Mouse (Mus musculus): ENCODE data around the gene Tex52. TPM values are rescaled to one million over a fixed set of nuclear protein-coding genes. Genes with fewer than 3 reads are reported as not detected.

Tex52 gene
- polyA plus RNA-seq, 1 experiment from 2014 or later: not detected

DNA sequence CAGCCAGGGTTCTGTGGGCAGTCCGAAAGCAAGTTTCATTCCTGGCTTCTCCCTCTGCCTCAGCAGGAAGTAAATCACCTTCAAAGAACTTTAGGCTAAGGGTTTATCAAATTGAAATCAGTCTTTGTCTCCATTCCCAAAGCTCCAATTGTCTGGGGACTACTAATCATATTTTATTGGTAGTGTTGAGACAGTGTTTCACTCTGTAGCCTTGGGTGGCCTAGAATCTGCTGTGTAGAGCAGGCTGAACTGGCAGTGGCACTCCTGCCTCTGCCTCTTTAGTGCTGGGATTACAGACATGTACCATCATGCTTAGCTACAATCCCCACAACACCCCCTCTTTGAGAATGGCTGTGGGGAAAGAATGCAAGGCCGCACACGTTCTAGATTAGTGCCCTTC lies 46.2 kb downstream of the Tex52 start:
- Histone ChIP-seq H3K9ac (ENCODE audit: low read depth, low read length) (no peak overlapping the region), H3K9me3 (ENCODE audit: control insufficient read depth) (no peaks in the 10 kb centered on the region), H3K4me1 (replicated peaks; ENCODE audit: control insufficient read depth, insufficient read depth, low read length) (peaks cover 5% of the 10 kb centered on the region), H3K4me2 (replicated peaks; ENCODE audit: low read depth) (no peak overlapping the region), H3K36me3 (ENCODE audit: control insufficient read depth, insufficient read depth) (no peaks in the 10 kb centered on the region), H3K27ac (ENCODE audit: low read depth, low read length) (peak overlapping the region; percentile 57), H3K27me3 (replicated peaks; ENCODE audit: control insufficient read depth, insufficient read depth, low read length) (no peaks in the 10 kb centered on the region), H3K4me3 (ENCODE audit: low read depth, low read length) (no peak overlapping the region)
- 85% methylated on average over 3 of the region's 3 CpGs for WGBS
- no peak for ATAC-seq
- TF ChIP-seq CTCF (IDR thresholded peaks at IDR 0.05; ENCODE audit: low read depth): no peak

DNA sequence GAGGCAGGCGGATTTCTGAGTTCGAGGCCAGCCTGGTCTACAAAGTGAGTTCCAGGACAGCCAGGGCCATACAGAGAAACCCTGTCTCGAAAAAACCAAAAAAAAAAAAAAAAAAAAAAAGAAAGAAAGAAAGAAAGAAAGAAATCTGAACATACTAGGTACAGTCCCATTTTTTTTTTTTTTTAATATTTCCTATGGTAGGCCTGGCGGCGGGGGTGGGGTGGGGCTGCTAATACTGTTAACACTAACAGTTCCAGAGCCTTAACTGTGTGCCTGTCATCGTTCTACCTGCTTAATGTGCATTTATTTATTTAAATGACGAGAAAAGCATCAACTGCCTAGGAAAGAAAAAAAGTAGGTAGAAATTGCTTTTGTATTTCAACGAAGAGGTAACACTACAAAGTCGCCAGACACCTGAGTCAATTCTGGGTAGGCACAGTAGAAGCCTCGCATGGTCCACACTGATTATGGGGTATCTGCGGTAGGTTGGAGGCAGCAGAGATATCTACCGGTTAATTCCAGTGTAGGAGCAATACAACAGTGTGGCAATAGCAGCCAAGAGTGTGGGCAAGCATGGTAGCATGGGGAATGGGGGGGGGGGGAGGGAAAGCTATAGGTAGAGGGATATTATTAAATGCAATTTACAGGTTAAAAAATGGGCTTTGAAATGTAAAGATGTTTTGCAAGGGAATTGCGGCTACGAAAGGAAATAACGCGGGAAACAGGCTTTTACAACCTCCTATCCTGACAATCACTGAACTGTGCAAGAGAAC lies 48.4 kb downstream of the Tex52 start:
- no peaks in the 10 kb centered on the region for H3K9me3 ChIP-seq (ENCODE audit: control insufficient read depth)
- peak overlapping the region; percentile 74 for H3K4me2 ChIP-seq (replicated peaks; ENCODE audit: low read depth)
- peak overlapping the region; percentile 77 for H3K9ac ChIP-seq (ENCODE audit: low read depth, low read length)
- TF ChIP-seq CTCF (IDR thresholded peaks at IDR 0.05; ENCODE audit: low read depth): no peak
- WGBS: 33% methylated on average over 15 of the region's 16 CpGs
- H3K27ac ChIP-seq (ENCODE audit: low read depth, low read length): peak overlapping the region; percentile 94; the same call in 1 of the 2 replicates
- H3K36me3 ChIP-seq (ENCODE audit: control insufficient read depth, insufficient read depth): peaks cover 12% of the 10 kb centered on the region
- ATAC-seq: no peak
- H3K27me3 ChIP-seq (replicated peaks; ENCODE audit: control insufficient read depth, insufficient read depth, low read length): no peaks in the 10 kb centered on the region
- peaks cover 5% of the 10 kb centered on the region for H3K4me1 ChIP-seq (replicated peaks; ENCODE audit: control insufficient read depth, insufficient read depth, low read length)
- H3K4me3 ChIP-seq (ENCODE audit: low read depth, low read length): peak overlapping the region; percentile 72

DNA sequence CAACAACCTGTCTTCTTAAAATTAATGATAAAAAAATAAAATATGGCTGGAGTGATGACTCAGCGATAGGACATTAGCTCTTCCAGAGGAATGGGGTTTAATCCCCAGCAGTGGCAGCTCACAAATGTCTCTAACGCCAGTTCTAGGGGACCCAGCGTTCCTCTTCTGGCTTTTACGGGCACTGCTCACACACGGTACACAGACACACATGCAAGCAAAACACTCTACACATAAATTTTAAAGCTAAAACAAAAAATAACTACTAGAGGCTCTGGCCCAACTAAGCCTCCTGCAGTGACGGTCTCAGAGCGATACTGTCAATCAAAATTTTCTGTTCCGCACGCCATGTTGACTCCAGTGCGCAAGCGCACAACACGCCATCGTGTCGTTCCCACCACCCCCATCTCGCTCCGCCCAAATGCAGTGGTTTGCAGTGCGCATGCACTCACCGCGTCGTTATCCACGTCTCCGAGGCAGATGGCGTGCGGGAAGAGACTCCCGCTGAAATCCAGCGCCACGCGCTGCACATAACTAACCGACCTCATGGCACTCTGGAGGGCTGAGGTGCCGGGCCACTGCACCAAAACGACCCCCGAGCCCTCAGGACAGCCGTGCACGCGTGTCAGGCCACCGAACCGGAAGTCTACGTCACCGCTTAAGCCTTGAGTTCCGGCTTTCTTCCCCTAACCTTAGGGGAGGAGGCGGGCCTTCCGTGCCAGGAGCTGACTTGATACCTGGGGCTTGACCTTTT lies 49.2 kb downstream of the Tex52 start, which contains the start of gene Itfg2:
Gene Itfg2, minus strand, starts transcription at position 663 of the 751 bp plus-strand sequence.
- Histone ChIP-seq H3K27ac (ENCODE audit: low read depth, low read length) (peak within 1 kb of the TSS; percentile 94), H3K27me3 (replicated peaks; ENCODE audit: control insufficient read depth, insufficient read depth, low read length) (no peaks in the 10 kb centered on the region), H3K4me1 (replicated peaks; ENCODE audit: control insufficient read depth, insufficient read depth, low read length) (peaks cover 5% of the 10 kb centered on the region), H3K4me3 (ENCODE audit: low read depth, low read length) (peak within 1 kb of the TSS; percentile 72), H3K9me3 (ENCODE audit: control insufficient read depth) (no peaks in the 10 kb centered on the region), H3K4me2 (replicated peaks; ENCODE audit: low read depth) (peak within 1 kb of the TSS; percentile 74), H3K36me3 (ENCODE audit: control insufficient read depth, insufficient read depth) (peaks cover 19% of the 10 kb centered on the region), H3K9ac (ENCODE audit: low read depth, low read length) (peak within 1 kb of the TSS; percentile 77)
- WGBS: under 1% methylated on average over 42 of the region's 42 CpGs
- TF ChIP-seq CTCF (IDR thresholded peaks at IDR 0.05; ENCODE audit: low read depth): no peak
- ATAC-seq: peak; percentile 96

DNA sequence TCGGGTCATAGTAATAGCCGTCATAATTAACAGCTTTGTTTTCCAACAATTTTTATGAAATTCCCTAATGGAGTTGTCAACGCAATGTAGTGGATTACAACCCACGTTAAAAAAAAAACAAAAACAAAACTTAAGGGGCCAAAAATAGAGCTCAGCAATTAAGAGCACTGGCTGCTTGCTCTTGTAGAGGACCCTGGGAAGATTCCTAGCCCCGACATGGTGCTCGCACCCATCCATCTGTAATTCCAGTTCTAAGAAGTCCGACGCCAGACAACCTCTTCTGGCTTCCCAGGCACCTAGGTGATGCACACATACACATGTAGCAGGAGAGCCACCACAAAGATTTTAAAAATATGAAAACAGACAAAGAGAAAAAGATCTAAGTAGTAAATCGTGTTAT lies 49.8 kb downstream of the Tex52 start:
- Histone ChIP-seq H3K27me3 (replicated peaks; ENCODE audit: control insufficient read depth, insufficient read depth, low read length) (no peaks in the 10 kb centered on the region), H3K27ac (ENCODE audit: low read depth, low read length) (peak overlapping the region; percentile 94), H3K4me3 (ENCODE audit: low read depth, low read length) (peak overlapping the region; percentile 72), H3K9ac (ENCODE audit: low read depth, low read length) (peak overlapping the region; percentile 77), H3K4me1 (replicated peaks; ENCODE audit: control insufficient read depth, insufficient read depth, low read length) (peaks cover 5% of the 10 kb centered on the region), H3K36me3 (ENCODE audit: control insufficient read depth, insufficient read depth) (peaks cover 25% of the 10 kb centered on the region), H3K4me2 (replicated peaks; ENCODE audit: low read depth) (peak overlapping the region; percentile 74), H3K9me3 (ENCODE audit: control insufficient read depth) (no peaks in the 10 kb centered on the region)
- ATAC-seq: no peak
- TF ChIP-seq CTCF (IDR thresholded peaks at IDR 0.05; ENCODE audit: low read depth): no peak
- WGBS: 19% methylated on average over 9 of the region's 9 CpGs

DNA sequence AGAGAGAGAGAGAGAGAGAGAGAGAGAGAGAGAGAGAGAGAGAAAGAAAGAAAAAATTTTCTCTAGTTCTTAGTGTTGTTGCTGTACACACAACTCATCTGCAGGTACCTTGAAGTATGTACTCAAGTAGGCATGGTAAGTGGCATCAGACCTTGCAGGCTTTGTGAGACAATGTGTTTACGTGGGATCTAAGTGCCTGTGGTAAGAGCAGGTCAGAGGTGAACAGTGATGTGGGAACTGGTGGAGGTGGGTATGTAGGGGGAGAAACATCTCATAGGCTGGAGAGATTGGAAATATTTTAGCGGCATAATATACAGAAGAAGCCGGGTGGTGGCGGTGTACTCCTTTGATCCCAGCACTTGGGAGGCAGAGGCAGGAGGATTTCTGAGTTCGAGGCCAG lies 52.3 kb downstream of the Tex52 start:
- H3K27ac ChIP-seq (ENCODE audit: low read depth, low read length): no peak overlapping the region
- no peak for ATAC-seq
- H3K4me1 ChIP-seq (replicated peaks; ENCODE audit: control insufficient read depth, insufficient read depth, low read length): peaks cover 5% of the 10 kb centered on the region
- H3K4me3 ChIP-seq (ENCODE audit: low read depth, low read length): no peak overlapping the region
- 83% methylated on average over 5 of the region's 5 CpGs for WGBS
- no peak overlapping the region for H3K9ac ChIP-seq (ENCODE audit: low read depth, low read length)
- no peak overlapping the region for H3K4me2 ChIP-seq (replicated peaks; ENCODE audit: low read depth)
- H3K27me3 ChIP-seq (replicated peaks; ENCODE audit: control insufficient read depth, insufficient read depth, low read length): no peaks in the 10 kb centered on the region
- H3K9me3 ChIP-seq (ENCODE audit: control insufficient read depth): no peaks in the 10 kb centered on the region
- H3K36me3 ChIP-seq (ENCODE audit: control insufficient read depth, insufficient read depth): peaks cover 48% of the 10 kb centered on the region
- no peak for TF ChIP-seq CTCF (IDR thresholded peaks at IDR 0.05; ENCODE audit: low read depth)

DNA sequence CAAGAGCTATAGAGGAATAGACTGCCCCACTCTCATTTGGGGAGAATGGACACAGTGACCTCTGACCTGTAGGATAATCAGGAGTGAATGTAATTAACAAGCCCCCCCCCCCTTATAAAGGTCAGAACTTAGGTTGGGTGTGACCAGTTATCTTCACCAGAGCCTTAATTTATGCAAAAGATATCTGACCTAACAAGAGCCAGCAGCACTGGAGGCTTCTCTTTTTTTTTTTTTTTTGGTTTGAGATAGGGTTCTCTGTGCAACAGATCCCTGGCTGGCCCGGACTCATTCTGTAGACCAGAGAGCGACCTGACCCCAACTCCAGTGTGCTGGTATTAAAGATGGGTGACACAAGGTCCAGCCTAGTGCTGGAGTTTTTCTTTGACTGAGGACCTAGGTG lies 54.0 kb downstream of the Tex52 start:
- Histone ChIP-seq H3K9ac (ENCODE audit: low read depth, low read length) (no peak overlapping the region), H3K4me2 (replicated peaks; ENCODE audit: low read depth) (no peak overlapping the region), H3K27me3 (replicated peaks; ENCODE audit: control insufficient read depth, insufficient read depth, low read length) (no peaks in the 10 kb centered on the region), H3K4me1 (replicated peaks; ENCODE audit: control insufficient read depth, insufficient read depth, low read length) (no peaks in the 10 kb centered on the region), H3K4me3 (ENCODE audit: low read depth, low read length) (no peak overlapping the region), H3K27ac (ENCODE audit: low read depth, low read length) (no peak overlapping the region), H3K9me3 (ENCODE audit: control insufficient read depth) (no peaks in the 10 kb centered on the region), H3K36me3 (ENCODE audit: control insufficient read depth, insufficient read depth) (peaks cover 65% of the 10 kb centered on the region)
- 100% methylated on average over 2 of the region's 2 CpGs for WGBS
- no peak for TF ChIP-seq CTCF (IDR thresholded peaks at IDR 0.05; ENCODE audit: low read depth)
- no peak for ATAC-seq
